Mouse (Mus musculus): ENCODE measurements around the gene Glb1l. TPM values are rescaled to one million over a fixed set of nuclear protein-coding genes. Genes with fewer than 3 reads are reported as not detected.
"Not testable (repeated sequence)": the region's sequence is repeated elsewhere in the genome, so short reads cannot be mapped to it uniquely, and the experiment has no call there.

Gene Glb1l
- total RNA-seq, 2 experiments from 2014 or later, result 2.3 to 3.0 TPM

DNA sequence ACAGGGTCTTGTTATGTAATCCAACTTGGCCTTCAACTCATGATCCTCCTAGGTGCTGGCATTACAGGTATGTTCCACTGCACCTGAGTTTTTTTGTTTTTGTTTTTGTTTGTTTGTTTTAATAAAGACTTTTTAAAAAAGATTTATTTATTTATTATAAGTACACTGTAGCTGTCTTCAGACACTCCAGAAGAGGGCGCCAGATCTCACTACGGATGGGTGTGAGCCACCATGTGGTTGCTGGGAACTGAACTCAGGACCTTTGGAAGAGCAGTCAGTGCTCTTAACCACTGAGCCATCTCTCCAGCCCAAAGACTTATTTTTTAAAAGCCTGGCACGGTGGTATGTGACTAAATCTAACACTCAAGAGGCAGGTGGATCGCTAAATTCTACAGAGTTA, 21.9 kb upstream of the Glb1l start:
- intact Hi-C loops (cut with DNase I); DNase-seq: not testable (repeated sequence)

DNA sequence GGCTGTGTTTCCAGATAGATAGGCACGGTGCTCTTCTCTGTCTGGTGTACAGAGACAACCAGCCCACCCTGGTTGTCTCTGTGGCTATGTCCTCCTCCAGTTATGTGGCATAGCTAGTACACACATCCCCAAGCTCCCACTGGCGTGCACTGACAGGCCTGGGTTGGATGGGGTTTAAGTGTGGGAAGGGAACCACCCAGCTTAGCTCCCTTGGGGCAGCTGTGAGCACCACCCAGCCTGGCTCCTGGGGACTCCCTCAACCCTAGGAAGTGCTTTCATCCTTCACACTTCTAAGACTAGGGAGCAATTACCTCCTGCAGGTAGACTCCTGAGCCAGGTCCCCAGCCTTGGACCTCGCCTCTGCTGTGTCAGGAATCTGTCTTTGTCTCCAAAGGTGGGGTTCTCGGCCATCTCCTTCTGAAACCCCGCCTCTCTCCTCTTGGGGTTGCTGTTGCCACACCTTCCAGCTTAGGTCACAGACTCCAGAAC, 21.1 kb upstream of the Glb1l start, which contains the start of gene A630095N17Rik:
A630095N17Rik (minus strand) TSS at position 439 of the 489 bp plus-strand sequence.
- intact Hi-C loops (cut with DNase I), result no loop called here
- no peak for DNase-seq

GRCm38 (mm10) chr1:75231224-75231623, 20.6 kb upstream of the Glb1l start:
- no peak for DNase-seq
- intact Hi-C loops (cut with DNase I), result no loop called here

- intact Hi-C loops (cut with DNase I), result no loop called here
- no peak for DNase-seq
These were observed 19.9 kb upstream of the Glb1l start for GRCm38 (mm10) chr1:75230335-75230994.

DNA sequence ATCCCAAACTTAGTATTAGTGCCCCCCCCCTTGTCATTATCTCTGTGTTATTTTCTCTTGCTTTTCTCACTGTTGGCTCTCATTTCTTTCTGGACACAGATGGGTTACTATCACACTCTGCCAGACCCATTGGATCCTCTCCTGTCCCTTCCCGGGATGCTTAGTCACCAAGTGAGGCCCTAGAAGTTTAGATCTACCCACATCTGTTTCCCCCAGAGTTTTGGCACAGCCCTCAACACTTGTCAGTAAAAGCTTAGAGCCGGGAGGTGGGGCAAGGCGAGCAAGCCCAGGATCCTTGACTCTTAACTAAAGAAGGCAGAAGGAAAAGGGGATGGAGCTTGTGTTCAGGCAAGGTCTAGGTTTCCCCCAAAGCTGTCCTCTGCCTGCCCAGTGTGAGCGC, 18.5 kb upstream of the Glb1l start:
- intact Hi-C loops (cut with DNase I), result no loop called here
- no peak for DNase-seq

GRCm38 (mm10) chr1:75227653-75228052, 17.0 kb upstream of the Glb1l start:
- intact Hi-C loops (cut with DNase I), result no loop called here
- DNase-seq, result no peak

DNA sequence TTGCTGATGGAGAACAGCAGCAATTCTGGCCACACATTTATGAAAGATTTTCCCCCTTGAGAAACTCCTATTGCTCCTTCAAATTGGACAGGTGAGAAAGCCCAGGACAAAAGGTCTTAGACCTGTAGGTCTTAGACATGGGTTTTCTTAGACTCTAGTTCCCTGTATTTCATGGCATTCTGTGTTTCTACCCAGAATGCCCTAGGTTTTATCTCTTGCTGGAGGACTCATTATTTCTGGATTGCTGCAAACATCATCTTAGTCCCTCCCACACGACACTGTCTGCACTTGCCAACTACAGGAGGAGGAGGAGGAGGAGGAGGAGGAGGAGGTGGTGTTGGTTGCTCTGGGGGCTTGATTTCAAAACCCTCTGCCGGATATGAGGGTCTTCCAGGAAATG, 15.5 kb upstream of the Glb1l start:
- DNase-seq, result no peak
- intact Hi-C loops (cut with DNase I), result no loop called here

DNA sequence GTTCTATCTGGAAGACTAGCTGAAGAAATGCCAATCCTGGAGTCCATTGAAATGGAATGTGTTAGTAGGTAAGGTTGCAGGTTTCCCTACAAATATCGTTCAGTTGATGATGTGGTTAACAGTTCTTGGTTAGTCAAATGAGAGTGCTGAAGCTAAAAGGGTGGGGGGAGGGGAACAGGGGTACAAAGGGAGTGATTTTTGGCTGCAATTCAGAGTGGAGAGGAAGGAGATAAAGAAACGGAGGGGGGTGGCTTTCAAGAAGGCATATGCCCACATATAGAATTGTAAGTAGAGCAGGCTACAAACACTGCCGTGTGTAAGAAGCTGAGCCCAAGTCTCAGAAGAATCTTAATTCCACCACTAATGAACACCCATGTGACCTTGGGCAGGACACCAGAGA, 14.9 kb upstream of the Glb1l start:
- intact Hi-C loops (cut with DNase I), result no loop called here
- DNase-seq, result no peak

GRCm38 (mm10) chr1:75223532-75223931, 12.9 kb upstream of the Glb1l start:
- DNase-seq, result no peak
- intact Hi-C loops (cut with DNase I), result no loop called here

- intact Hi-C loops (cut with DNase I), result no loop called here
- DNase-seq, result no peak
These were observed 12.3 kb upstream of the Glb1l start for GRCm38 (mm10) chr1:75222926-75223325.

DNA sequence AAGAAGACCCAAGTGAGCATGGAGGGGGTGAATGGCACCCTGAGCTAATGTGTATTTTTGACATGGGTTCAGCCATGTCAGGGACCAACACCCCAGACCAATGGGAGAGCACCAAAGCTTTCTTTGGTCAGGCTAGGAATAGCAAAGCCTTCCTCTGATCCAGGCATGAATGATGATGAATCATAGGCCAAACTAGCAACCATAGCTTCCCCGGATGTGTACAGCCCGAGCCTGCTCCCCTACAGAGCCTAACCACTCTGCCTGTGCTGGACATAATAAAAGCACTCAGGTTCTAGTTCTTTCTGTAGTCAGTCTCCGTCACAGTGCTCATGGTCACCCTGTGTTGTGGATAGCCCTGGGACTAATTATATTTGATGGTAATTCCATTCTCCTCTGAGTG, 10.9 kb upstream of the Glb1l start:
- DNase-seq, result no peak
- intact Hi-C loops (cut with DNase I), result no loop called here

DNA sequence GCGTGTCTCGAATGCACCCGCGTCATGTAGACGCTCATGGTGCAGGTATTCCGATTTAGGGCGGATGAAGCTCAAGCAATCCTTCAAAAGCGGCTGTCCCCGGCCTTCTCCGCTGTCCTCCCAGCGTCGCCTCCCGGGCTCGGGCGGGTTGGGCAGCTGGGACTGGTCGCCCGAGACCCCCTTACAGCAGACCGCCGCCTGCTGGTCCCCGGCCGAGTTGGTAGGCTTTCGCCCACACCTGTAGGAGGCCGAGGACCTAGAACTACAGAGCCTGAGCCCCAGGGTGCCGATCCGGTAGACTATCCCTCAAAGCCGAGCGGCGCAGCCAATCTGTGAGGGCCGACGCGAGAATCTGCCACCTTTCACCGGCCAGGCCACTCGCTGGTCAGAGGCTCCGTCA, 8.9 kb upstream of the Glb1l start, which contains the start of gene Tuba4a:
Tuba4a (minus strand) TSS at position 335 of the 400 bp plus-strand sequence.
- no peak for DNase-seq
- intact Hi-C loops (cut with DNase I), result no loop called here

GRCm38 (mm10) chr1:75219078-75219477, 8.5 kb upstream of the Glb1l start:
- DNase-seq, result peak; percentile 78 to 86
- intact Hi-C loops (cut with DNase I), result no loop called here

DNA sequence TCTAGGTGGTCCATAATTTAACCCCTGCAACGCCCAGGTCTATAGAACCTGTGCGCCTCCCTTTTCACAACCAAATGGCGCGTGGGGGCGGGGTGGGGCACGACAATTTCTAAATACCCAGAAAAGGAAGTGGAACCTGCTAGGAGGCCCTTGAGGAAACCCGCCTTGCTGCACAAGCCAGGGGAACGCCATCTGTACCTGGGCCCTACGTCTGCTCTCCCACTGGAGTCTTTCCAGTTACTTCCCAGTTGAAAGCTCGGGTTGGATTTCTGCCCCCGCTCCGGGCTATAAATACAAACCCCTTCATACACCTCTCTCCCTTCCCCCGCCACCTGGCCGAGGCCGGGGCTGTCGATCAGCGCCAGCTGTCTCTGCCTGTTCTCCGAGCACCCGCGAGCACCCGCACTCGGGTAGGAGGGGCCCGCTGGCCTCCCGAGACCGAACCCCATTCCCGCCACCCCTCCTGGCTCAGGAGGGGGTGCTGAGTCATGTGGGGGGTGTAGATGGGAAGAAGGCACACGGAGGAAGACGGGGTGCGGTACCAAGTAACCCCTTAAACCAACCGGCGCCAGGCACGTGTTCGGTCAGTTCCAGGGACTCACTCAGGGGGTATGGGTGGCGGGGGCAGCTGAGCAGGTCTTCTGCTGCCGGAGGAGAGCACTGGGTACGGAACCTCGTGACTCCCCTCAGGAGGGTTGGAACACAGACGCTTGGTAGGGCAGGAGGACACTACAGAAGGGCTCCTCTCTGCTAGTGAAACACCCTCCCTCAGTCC, 7.8 kb upstream of the Glb1l start:
- intact Hi-C loops (cut with DNase I), result no loop called here
- peak; percentile 73 to 75 for DNase-seq

- intact Hi-C loops (cut with DNase I), result no loop called here
These were observed 7.2 kb upstream of the Glb1l start for GRCm38 (mm10) chr1:75217893-75218226.

DNA sequence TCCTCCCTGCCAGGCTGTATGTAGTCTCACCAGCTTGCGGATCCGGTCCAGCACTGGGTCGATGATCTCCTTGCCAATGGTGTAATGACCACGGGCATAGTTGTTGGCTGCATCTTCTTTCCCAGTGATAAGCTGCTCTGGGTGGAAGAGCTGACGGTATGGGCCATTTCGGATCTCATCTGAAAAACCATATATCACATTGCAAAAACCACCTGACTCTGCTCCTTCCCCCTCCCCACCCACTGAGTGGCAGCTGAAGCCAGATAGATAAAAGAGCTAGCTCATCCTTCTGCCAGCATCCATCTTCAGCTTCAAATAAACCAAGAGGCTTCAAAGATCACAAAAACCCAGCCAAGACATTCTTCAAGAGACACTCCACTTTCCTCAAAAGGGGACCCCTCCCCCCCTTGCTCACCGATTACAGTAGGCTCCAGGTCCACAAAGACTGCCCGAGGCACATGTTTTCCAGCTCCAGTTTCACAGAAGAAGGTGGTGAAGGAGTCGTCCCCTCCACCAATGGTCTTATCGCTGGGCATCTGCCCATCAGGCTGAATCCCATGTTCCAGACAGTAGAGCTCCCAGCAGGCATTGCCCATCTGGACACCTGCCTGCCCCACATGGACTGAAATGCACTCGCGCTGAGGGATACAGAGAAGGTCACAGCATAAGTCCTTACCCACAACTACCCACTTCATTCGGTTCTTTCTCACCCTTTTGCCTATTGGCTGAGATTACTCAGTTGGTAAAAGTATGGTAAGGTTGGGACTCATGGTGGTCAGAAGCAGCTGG, 6.4 kb upstream of the Glb1l start:
- intact Hi-C loops (cut with DNase I), result no loop called here
- peak in 1 of 2 experiments; percentile 50 for DNase-seq

More at GRCm38 (mm10) chr1:75217893-75218226, 7.2 kb upstream of the Glb1l start:
- DNase-seq, result no peak

DNA sequence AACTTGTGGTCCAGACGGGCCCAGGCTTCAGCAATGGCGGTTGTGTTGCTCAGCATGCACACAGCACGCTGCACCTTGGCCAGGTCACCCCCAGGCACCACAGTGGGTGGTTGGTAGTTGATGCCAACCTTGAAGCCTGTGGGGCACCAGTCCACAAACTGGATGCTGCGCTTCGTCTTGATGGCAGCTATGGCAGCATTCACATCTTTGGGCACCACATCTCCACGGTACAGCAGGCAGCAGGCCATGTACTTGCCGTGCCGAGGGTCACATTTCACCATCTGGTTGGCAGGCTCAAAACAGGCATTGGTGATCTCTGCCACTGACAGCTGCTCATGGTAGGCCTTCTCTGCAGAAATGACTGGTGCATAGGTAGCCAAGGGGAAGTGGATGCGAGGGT, 5.2 kb upstream of the Glb1l start:
- DNase-seq, result peak in 1 of 2 experiments; percentile 53
- intact Hi-C loops (cut with DNase I), result no loop called here

- intact Hi-C loops (cut with DNase I), result no loop called here
These were observed 4.3 kb upstream of the Glb1l start for GRCm38 (mm10) chr1:75214886-75215285.

GRCm38 (mm10) chr1:75214442-75214841, 3.8 kb upstream of the Glb1l start:
- intact Hi-C loops (cut with DNase I), result no loop called here
- no peak for DNase-seq

More at GRCm38 (mm10) chr1:75214886-75215285, 4.3 kb upstream of the Glb1l start:
- DNase-seq, result no peak

DNA sequence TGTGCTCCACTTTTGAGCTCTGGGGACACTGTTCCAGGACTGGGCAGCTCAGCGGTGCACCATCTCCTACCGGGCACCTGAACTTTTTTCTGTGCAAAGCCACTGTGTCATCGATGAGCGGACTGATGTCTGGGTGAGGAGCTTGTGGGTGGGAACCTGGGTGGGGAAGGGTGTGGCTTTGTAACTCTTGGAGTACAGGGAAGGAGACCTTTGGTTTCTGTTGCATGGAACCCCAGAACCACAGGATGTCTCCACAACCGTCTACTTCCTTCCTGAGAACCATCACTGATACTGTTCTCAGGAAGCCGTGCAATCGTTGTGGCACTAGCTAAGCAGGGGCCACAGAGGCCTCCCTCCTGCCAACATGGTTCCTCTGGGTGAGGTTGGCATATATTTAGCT, 2.5 kb upstream of the Glb1l start:
- no peak for DNase-seq
- intact Hi-C loops (cut with DNase I), result no loop called here

DNA sequence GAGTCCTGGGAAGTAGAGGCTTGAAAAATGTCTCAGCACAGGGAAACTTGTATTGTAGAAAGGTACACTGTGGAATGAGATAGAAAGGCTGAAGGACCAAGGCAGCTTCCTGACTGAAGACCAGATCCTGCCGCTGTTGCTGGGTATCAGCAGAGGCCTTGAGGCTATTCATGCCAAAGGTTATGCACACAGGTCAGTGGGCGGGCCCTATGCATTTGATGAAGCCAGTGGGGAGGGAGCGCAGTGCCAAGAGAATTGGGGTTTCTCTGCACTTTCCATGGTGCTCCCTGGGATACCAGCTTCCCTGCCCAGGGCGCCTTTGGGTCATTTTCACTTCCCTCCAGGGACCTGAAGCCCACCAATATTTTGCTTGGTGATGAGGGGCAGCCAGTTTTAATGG, 1.9 kb upstream of the Glb1l start:
- no peak for DNase-seq
- intact Hi-C loops (cut with DNase I), result no loop called here

All from gastrocnemius, postnatal 36 days (tissue).